Mouse (Mus musculus): ENCODE results near the gene Rab8b. TPM values are rescaled to one million over a fixed set of nuclear protein-coding genes. Genes with fewer than 3 reads are reported as not detected.
"Not testable (repeated sequence)": the region's sequence is repeated elsewhere in the genome, so short reads cannot be mapped to it uniquely, and the experiment has no call there.

The Rab8b gene
- polyA plus RNA-seq, 1 experiment: 25.3 TPM

- no peak overlapping the region; the same call in 1 of the 2 replicates for H3K27ac ChIP-seq (ENCODE audit: control insufficient read depth, insufficient read depth, low read depth, low read length, poor library complexity)
- peak overlapping the region; percentile 68 for H3K4me3 ChIP-seq (replicated peaks; ENCODE audit: control insufficient read depth, low read depth, low read length)
- no peak for TF ChIP-seq POLR2A (IDR thresholded peaks at IDR 0.05; ENCODE audit: borderline replicate concordance, control insufficient read depth, low read depth, low read length)
- WGBS: under 1% methylated on average over 24 of the region's 24 CpGs
- peaks cover 4% of the 10 kb centered on the region; the same call in 1 of the 2 replicates for H3K4me1 ChIP-seq (ENCODE audit: control insufficient read depth, insufficient read depth, low read length)
Measured at GRCm38 (mm10) chr9:66835097-66835480, 84.4 kb downstream of the Rab8b start.

GRCm38 (mm10) chr9:66834318-66835096, 85.0 kb downstream of the Rab8b start, which contains the start of gene Aph1c:
Aph1c (minus strand) TSS chr9:66834726.
- 1% methylated on average over 58 of the region's 58 CpGs for WGBS
- TF ChIP-seq POLR2A (IDR thresholded peaks at IDR 0.05; ENCODE audit: borderline replicate concordance, control insufficient read depth, low read depth, low read length): peak; percentile 48; the same call in 1 of the 2 replicates
- TF ChIP-seq CTCF (IDR thresholded peaks at IDR 0.05; ENCODE audit: control insufficient read depth, insufficient read depth, low read length): peak; percentile 5; the same call in 1 of the 2 replicates
- Histone ChIP-seq H3K27ac (ENCODE audit: control insufficient read depth, insufficient read depth, low read depth, low read length, poor library complexity) (peak within 1 kb of the TSS; percentile 42), H3K4me1 (ENCODE audit: control insufficient read depth, insufficient read depth, low read length) (peaks cover 4% of the 10 kb centered on the region; the same call in 1 of the 2 replicates), H3K4me3 (replicated peaks; ENCODE audit: control insufficient read depth, low read depth, low read length) (peak within 1 kb of the TSS; percentile 88)

GRCm38 (mm10) chr9:66833851-66834250, 85.6 kb downstream of the Rab8b start:
- WGBS: 34% methylated on average over 7 of the region's 7 CpGs
- Histone ChIP-seq H3K4me3 (replicated peaks; ENCODE audit: control insufficient read depth, low read depth, low read length) (peak overlapping the region; percentile 88), H3K27ac (ENCODE audit: control insufficient read depth, insufficient read depth, low read depth, low read length, poor library complexity) (peak overlapping the region; percentile 42; the same call in 1 of the 2 replicates), H3K4me1 (ENCODE audit: control insufficient read depth, insufficient read depth, low read length) (peaks cover 4% of the 10 kb centered on the region; the same call in 1 of the 2 replicates)
- TF ChIP-seq POLR2A (IDR thresholded peaks at IDR 0.05; ENCODE audit: borderline replicate concordance, control insufficient read depth, low read depth, low read length) (no peak), CTCF (IDR thresholded peaks at IDR 0.05; ENCODE audit: control insufficient read depth, insufficient read depth, low read length) (no peak)

- peak overlapping the region; percentile 55; the same call in 1 of the 2 replicates for H3K27ac ChIP-seq (ENCODE audit: control insufficient read depth, insufficient read depth, low read depth, low read length, poor library complexity)
- TF ChIP-seq POLR2A (IDR thresholded peaks at IDR 0.05; ENCODE audit: borderline replicate concordance, control insufficient read depth, low read depth, low read length): no peak
- TF ChIP-seq CTCF (IDR thresholded peaks at IDR 0.05; ENCODE audit: control insufficient read depth, insufficient read depth, low read length): no peak
- no peak overlapping the region for H3K4me3 ChIP-seq (replicated peaks; ENCODE audit: control insufficient read depth, low read depth, low read length)
- 7% methylated on average over 4 of the region's 4 CpGs for WGBS
- H3K4me1 ChIP-seq (ENCODE audit: control insufficient read depth, insufficient read depth, low read length): peaks cover 4% of the 10 kb centered on the region; the same call in 1 of the 2 replicates
Measured at GRCm38 (mm10) chr9:66832366-66832908, 87.0 kb downstream of the Rab8b start.

GRCm38 (mm10) chr9:66825990-66826389, 93.5 kb downstream of the Rab8b start:
- Histone ChIP-seq H3K4me1 (ENCODE audit: control insufficient read depth, insufficient read depth, low read length) (peaks cover under 1% of the 10 kb centered on the region; the same call in 1 of the 2 replicates), H3K4me3 (replicated peaks; ENCODE audit: control insufficient read depth, low read depth, low read length) (no peak overlapping the region), H3K27ac (ENCODE audit: control insufficient read depth, insufficient read depth, low read depth, low read length, poor library complexity) (no peak overlapping the region)
- TF ChIP-seq POLR2A (IDR thresholded peaks at IDR 0.05; ENCODE audit: borderline replicate concordance, control insufficient read depth, low read depth, low read length) (no peak), CTCF (IDR thresholded peaks at IDR 0.05; ENCODE audit: control insufficient read depth, insufficient read depth, low read length) (no peak)
- 19% methylated on average over 1 of the region's 1 CpGs for WGBS

- WGBS: 80% methylated on average over 2 of the region's 5 CpGs
- not testable (repeated sequence) for H3K4me3 ChIP-seq (replicated peaks; ENCODE audit: control insufficient read depth, low read depth, low read length); H3K27ac ChIP-seq (ENCODE audit: control insufficient read depth, insufficient read depth, low read depth, low read length, poor library complexity); H3K4me1 ChIP-seq (ENCODE audit: control insufficient read depth, insufficient read depth, low read length)
Measured at GRCm38 (mm10) chr9:66822255-66822654, 97.2 kb downstream of the Rab8b start.

GRCm38 (mm10) chr9:66820996-66821395, 98.5 kb downstream of the Rab8b start:
- WGBS: 40% methylated on average over 5 of the region's 5 CpGs
- Histone ChIP-seq H3K27ac (ENCODE audit: control insufficient read depth, insufficient read depth, low read depth, low read length, poor library complexity) (no peak overlapping the region), H3K4me1 (ENCODE audit: control insufficient read depth, insufficient read depth, low read length) (no peaks in the 10 kb centered on the region), H3K4me3 (replicated peaks; ENCODE audit: control insufficient read depth, low read depth, low read length) (no peak overlapping the region)
- TF ChIP-seq POLR2A (IDR thresholded peaks at IDR 0.05; ENCODE audit: borderline replicate concordance, control insufficient read depth, low read depth, low read length): no peak
- TF ChIP-seq CTCF (IDR thresholded peaks at IDR 0.05; ENCODE audit: control insufficient read depth, insufficient read depth, low read length): no peak

GRCm38 (mm10) chr9:66813392-66813791, 106.1 kb downstream of the Rab8b start:
- no peak for TF ChIP-seq CTCF (IDR thresholded peaks at IDR 0.05; ENCODE audit: control insufficient read depth, insufficient read depth, low read length)
- H3K4me3 ChIP-seq (replicated peaks; ENCODE audit: control insufficient read depth, low read depth, low read length): no peak overlapping the region
- H3K4me1 ChIP-seq (ENCODE audit: control insufficient read depth, insufficient read depth, low read length): no peaks in the 10 kb centered on the region
- no peak overlapping the region for H3K27ac ChIP-seq (ENCODE audit: control insufficient read depth, insufficient read depth, low read depth, low read length, poor library complexity)
- 76% methylated on average over 2 of the region's 2 CpGs for WGBS

- not testable (repeated sequence) for H3K4me1 ChIP-seq (ENCODE audit: control insufficient read depth, insufficient read depth, low read length); H3K27ac ChIP-seq (ENCODE audit: control insufficient read depth, insufficient read depth, low read depth, low read length, poor library complexity); H3K4me3 ChIP-seq (replicated peaks; ENCODE audit: control insufficient read depth, low read depth, low read length)
- 7% methylated on average over 32 of the region's 37 CpGs for WGBS
Measured at GRCm38 (mm10) chr9:66805951-66806350, 113.5 kb downstream of the Rab8b start.
